Mouse (Mus musculus) regulatory T cell (primary cell): ENCODE data around the gene Clns1a.

Source experiments
- in situ Hi-C: fragments of 300-600 bp; cut with MboI, MseI; formaldehyde crosslinking; loops from one replicate; pipeline ENCODE4 v1.15.1; 2025; ENCODE audit warnings: high pct_unique_total_duplicates

The Clns1a gene

GRCm38 (mm10) chr7:97696506-97697254, at the start of gene Clns1a:
Gene Clns1a (plus strand): TSS chr7:97696634.
- in situ Hi-C loops: loop anchor here (10.0 kb wide), 1 partner anchor 122 kb away; the partner anchor contains the start of genes Aamdc and Rsf1

DNA sequence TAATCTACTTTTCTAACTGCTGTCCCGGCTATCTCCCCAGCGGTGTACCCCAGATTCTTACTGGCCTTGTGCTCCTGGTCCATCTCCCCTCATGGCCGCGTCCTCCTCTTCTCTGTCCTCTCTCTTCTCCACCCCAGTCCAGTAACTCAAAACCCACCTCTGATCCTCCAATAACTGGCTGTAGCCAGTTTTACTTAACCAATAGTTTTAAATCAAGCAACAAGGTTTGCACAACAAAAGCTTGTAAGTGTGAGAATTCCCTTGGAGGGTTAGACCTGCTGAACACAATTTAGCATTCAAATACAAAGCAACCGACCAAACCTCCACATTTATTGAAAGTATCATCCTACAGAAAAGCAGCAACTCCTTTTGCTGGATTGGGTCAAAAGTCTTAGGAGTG, 48.8 kb upstream of the Clns1a start:
- in situ Hi-C loops: loop anchor here (5.0 kb wide), 1 partner anchor 755 kb away; no protein-coding TSS in a partner anchor

GRCm38 (mm10) chr7:97650729-97651128, 45.7 kb upstream of the Clns1a start:
- in situ Hi-C loops: no loop called here

GRCm38 (mm10) chr7:97656144-97656543, 40.3 kb upstream of the Clns1a start:
- in situ Hi-C loops: no loop called here

- in situ Hi-C loops: no loop called here
These were observed 34.8 kb upstream of the Clns1a start for GRCm38 (mm10) chr7:97661634-97662033.

- in situ Hi-C loops: no loop called here
These were observed 17.2 kb upstream of the Clns1a start for GRCm38 (mm10) chr7:97679239-97679638.

GRCm38 (mm10) chr7:97687831-97688230, 8.6 kb upstream of the Clns1a start:
- in situ Hi-C loops: no loop called here

GRCm38 (mm10) chr7:97695441-97695840, 993 bp upstream of the Clns1a start:
- in situ Hi-C loops: loop anchor here (10.0 kb wide), 1 partner anchor 121 kb away; the partner anchor contains the start of genes Aamdc and Rsf1

- in situ Hi-C loops: loop anchor here (10.0 kb wide), 1 partner anchor 121 kb away; the partner anchor contains the start of genes Aamdc and Rsf1
These were observed 315 bp upstream of the Clns1a start for GRCm38 (mm10) chr7:97696133-97696505.

GRCm38 (mm10) chr7:97700173-97700572, 3.7 kb downstream of the Clns1a start:
- in situ Hi-C loops: no loop called here

DNA sequence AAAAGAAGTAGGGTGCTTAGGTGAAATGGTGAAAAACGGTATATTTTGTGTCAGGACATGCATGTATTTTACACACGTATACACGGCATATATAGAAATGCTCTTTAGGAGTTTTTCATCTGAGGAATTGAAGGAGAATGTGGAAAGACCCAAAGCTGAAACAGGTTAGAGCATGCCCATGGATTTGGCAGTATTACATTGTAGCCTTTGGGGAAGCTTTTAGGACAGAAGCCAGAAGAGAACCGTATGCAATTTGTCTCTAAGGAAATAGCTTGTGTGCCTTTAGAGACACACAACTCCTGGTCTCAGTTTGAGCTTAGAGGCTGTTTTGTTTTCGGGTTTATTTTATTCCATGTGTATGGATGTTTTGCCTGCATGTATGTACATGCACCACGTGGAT, 4.7 kb downstream of the Clns1a start:
- in situ Hi-C loops: no loop called here

GRCm38 (mm10) chr7:97707123-97707522, 10.7 kb downstream of the Clns1a start:
- in situ Hi-C loops: no loop called here

- in situ Hi-C loops: no loop called here
These were observed 11.4 kb downstream of the Clns1a start for GRCm38 (mm10) chr7:97707809-97708208.

DNA sequence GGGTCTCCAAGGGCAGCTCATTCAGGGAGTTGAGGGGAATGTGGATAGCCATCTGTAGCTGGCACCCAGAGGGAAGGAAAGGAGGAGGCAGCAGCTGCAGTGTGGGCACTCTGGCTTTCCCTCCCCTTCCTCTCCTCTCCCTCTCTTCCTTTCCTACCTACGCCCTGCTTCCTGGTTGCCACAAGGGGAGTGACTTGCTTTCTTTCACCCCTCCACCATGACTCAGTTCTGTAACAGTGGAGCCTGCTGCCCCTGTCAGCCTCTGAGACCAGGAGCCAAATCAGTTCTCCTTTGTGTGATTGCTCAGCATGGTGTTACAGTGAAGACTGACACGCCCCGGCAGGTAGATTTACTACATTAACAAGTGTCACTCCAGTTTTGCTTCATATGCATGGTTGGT, 12.8 kb downstream of the Clns1a start:
- in situ Hi-C loops: no loop called here

DNA sequence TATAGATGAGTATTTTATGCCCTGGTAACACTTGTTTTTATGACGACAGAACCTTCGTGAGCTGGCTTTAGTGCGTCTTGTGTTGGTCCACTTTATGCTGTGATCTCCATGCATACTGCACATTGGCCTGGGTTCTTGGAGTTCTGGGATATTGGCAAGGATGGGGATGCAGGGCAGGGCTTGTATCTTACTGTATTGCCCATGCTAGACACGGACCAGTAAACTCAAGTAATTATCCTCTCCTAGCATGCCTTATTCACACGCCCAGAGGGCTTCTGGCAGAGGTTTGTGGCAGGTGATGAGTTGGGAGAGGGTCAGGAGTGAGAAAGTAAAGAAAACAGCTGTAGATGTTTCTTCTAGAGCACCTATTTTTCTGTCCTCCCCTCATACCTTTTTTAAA, 18.2 kb downstream of the Clns1a start:
- in situ Hi-C loops: no loop called here

GRCm38 (mm10) chr7:97717326-97717725, 20.9 kb downstream of the Clns1a start:
- in situ Hi-C loops: no loop called here

GRCm38 (mm10) chr7:97719078-97719477, 22.6 kb downstream of the Clns1a start:
- in situ Hi-C loops: no loop called here

DNA sequence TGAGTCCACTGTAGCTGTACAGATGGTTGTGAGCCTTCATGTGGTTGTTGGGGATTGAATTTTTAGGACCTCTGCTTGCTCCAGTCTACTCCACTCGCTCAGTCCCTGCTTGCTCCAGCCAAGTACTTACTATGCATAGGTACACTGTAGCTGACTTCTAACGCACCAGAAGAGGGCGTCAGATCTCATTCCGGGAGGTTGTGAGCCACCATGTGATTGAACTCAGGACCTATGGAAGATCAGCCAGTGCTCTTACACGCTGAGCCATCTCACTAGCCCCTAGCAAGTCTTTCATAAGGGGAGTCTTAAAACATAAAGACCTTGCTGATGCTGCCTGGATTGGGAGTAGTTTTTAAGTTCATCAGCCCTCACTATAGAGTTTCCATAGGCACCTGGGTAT, 23.7 kb downstream of the Clns1a start:
- in situ Hi-C loops: loop anchor here (5.0 kb wide), 1 partner anchor 88 kb away; no protein-coding TSS in a partner anchor

- in situ Hi-C loops: loop anchor here (5.0 kb wide), 1 partner anchor 90 kb away; no protein-coding TSS in a partner anchor
These were observed 26.0 kb downstream of the Clns1a start for GRCm38 (mm10) chr7:97722278-97722918.

- in situ Hi-C loops: loop anchor here (5.0 kb wide), 1 partner anchor 92 kb away; no protein-coding TSS in a partner anchor
These were observed 27.5 kb downstream of the Clns1a start for GRCm38 (mm10) chr7:97723646-97724538.

DNA sequence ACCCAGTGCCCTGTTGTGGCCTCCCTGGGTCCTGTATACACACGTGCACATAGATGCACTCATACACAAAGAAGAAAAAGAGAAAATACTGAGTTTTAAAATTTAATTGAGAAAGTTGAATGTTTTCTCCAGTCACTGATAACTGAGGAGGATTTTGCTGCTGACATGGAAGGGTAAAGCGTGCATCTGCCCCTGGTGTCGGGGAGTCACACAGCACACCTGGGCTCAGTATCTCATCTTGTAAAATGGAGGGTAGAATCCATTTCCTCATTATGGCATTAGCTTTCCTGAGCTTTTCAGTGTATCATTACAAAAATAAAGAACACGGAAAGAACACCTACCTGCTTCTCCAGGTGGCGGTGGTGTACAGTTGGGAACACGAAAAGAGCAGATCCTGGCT, 29.0 kb downstream of the Clns1a start:
- in situ Hi-C loops: no loop called here

DNA sequence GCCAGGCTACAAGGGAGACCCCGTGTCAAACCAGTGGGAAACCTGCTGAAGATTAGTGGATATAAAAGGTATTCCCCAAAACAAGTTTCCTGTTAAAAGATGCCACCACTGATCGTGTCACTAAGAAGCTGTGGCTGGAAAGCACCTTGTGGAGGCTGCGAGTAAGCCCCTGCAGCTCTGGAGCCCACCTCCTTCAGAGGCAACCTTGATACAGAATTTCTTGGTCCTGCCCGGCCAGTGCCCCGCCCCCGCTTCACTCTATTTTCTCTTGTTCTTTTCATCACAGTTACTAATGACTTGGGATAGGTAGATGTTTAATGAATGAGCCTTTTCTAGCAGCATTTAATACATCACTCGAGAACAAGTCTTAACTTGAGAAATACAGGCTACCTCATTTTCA, 29.6 kb downstream of the Clns1a start:
- in situ Hi-C loops: no loop called here
